Mouse (Mus musculus) ES-E14 (cell line): Measurements from ENCODE around the gene Trpm3. TPM values are rescaled to one million over a fixed set of nuclear protein-coding genes. Genes with fewer than 3 reads are reported as not detected.

Experiments
- DNase-seq: peaks from one replicate; pipeline ENCODE4 v3.0.0-alpha.2; 2013; ENCODE audit warnings: low read depth, low spot score
- H3K27ac ChIP-seq: 2 replicates; pipeline ENCODE4 v1.5.1; 2012; ENCODE audit warnings: low read depth, mild to moderate bottlenecking, low read length, moderate library complexity, mixed read lengths; ENCODE audit not compliant: poor library complexity, insufficient read depth, severe bottlenecking
- H3K36me3 ChIP-seq: 2 replicates; pipeline ENCODE4 v1.6.1; 2012; ENCODE audit warnings: mild to moderate bottlenecking, low read length, moderate library complexity, mixed read lengths; ENCODE audit not compliant: control insufficient read depth, poor library complexity, insufficient read depth, severe bottlenecking
- H3K4me1 ChIP-seq, 2 experiments: fragments of 150-350 bp in 1 of 2; sonication (generic) in 1 of 2; 2 replicates each; pipeline ENCODE4 v1.6.1; 2012; ENCODE audit warnings: low read length in 2 of 2, mild to moderate bottlenecking in 1 of 2, mixed read lengths in 1 of 2; ENCODE audit not compliant: control insufficient read depth in 2 of 2, insufficient read depth in 2 of 2, poor library complexity in 1 of 2
- H3K4me3 ChIP-seq, 2 experiments: fragments of 150-350 bp in 1 of 2; sonication (generic) in 1 of 2; 2 replicates each; pipeline ENCODE4 v1.5.1; 2012; ENCODE audit warnings: low read length in 2 of 2, low read depth in 1 of 2, mild to moderate bottlenecking in 1 of 2, mixed read lengths in 1 of 2; ENCODE audit not compliant: insufficient read depth in 1 of 2, poor library complexity in 1 of 2, severe bottlenecking in 1 of 2
- H3K9ac ChIP-seq: 2 replicates; pipeline ENCODE4 v1.6.1; 2012; ENCODE audit warnings: low read depth, mild to moderate bottlenecking, low read length, mixed read lengths; ENCODE audit not compliant: poor library complexity, insufficient read depth, severe bottlenecking
- H3K9me3 ChIP-seq: fragments of 150-350 bp; sonication (generic); 2 replicates; pipeline ENCODE4 v1.6.1; 2012; ENCODE audit warnings: low read depth, mild to moderate bottlenecking, low read length; ENCODE audit not compliant: control insufficient read depth, insufficient read depth
- CHD2 ChIP-seq: IDR thresholded peaks from 2 replicates; pipeline ENCODE4 v1.6.1; 2014; ENCODE audit warnings: mild to moderate bottlenecking, low read depth, low read length, inconsistent platforms
- HCFC1 ChIP-seq: IDR thresholded peaks from 2 replicates; pipeline ENCODE4 v1.6.1; 2012; ENCODE audit warnings: low read length, inconsistent platforms, borderline replicate concordance; ENCODE audit not compliant: insufficient read depth
- MAFK ChIP-seq: IDR thresholded peaks from 2 replicates; pipeline ENCODE4 v1.6.1; 2014; ENCODE audit warnings: mild to moderate bottlenecking, low read depth, low read length, inconsistent platforms; ENCODE audit not compliant: insufficient read depth
- ZC3H11A ChIP-seq: IDR thresholded peaks from 2 replicates; pipeline ENCODE4 v1.6.1; 2012; ENCODE audit warnings: low read depth, mild to moderate bottlenecking, inconsistent platforms, low read length, borderline replicate concordance
- ZNF384 ChIP-seq: IDR thresholded peaks from 2 replicates; pipeline ENCODE4 v1.6.1; 2012; ENCODE audit warnings: low read depth, low read length, inconsistent platforms
- in situ Hi-C, 2 experiments: fragments of 600-800 bp; cut with MboI; formaldehyde crosslinking; loops; one replicate each; pipeline ENCODE4 v1.15.1; 2025; ENCODE audit warnings: low sequenced_read_pairs in 2 of 2, inconsistent platforms in 1 of 2; ENCODE audit not compliant: unreplicated experiment in 2 of 2
- total RNA-seq: library from RNA; depleted of rRNA; stranded (reverse); fragments of 300-350 nt; gene quantifications from 2 replicates; pipeline ENCODE4 v1.2.3, GENCODE M21; 2012

The Trpm3 gene
- total RNA-seq, 1 experiment = 0.22 TPM

GRCm38 (mm10) chr19:22700871-22701651 lies 562.2 kb downstream of the Trpm3 start:
- Histone ChIP-seq H3K4me3 (no peak overlapping the region), H3K36me3 (no peaks in the 10 kb centered on the region), H3K4me1 (no peaks in the 10 kb centered on the region; a peak in 1 of 4 replicates), H3K9ac (no peak overlapping the region), H3K27ac (no peak overlapping the region), H3K9me3 (no peaks in the 10 kb centered on the region)
- DNase-seq = no peak
- in situ Hi-C loops = no loop called here
- TF ChIP-seq ZNF384 = no peak
- TF ChIP-seq MAFK = no peak
- no peak for TF ChIP-seq ZC3H11A
- TF ChIP-seq HCFC1 = no peak
- no peak for TF ChIP-seq CHD2

- DNase-seq = peak; percentile 7
- no peaks in the 10 kb centered on the region for H3K36me3 ChIP-seq
- H3K4me3 ChIP-seq = no peak overlapping the region
- no peaks in the 10 kb centered on the region; a peak in 1 of 4 replicates for H3K4me1 ChIP-seq
- in situ Hi-C loops = no loop called here
- H3K27ac ChIP-seq = no peak overlapping the region
- TF ChIP-seq CHD2 (no peak), HCFC1 (no peak), ZC3H11A (no peak), ZNF384 (no peak), MAFK (no peak)
- H3K9ac ChIP-seq = no peak overlapping the region
- H3K9me3 ChIP-seq = no peaks in the 10 kb centered on the region
Observed at GRCm38 (mm10) chr19:22703876-22704275, 565.0 kb downstream of the Trpm3 start.

GRCm38 (mm10) chr19:22705414-22705813 lies 566.6 kb downstream of the Trpm3 start:
- no peaks in the 10 kb centered on the region for H3K36me3 ChIP-seq
- DNase-seq = no peak
- no peak overlapping the region for H3K9ac ChIP-seq
- H3K27ac ChIP-seq = no peak overlapping the region
- in situ Hi-C loops = no loop called here
- no peaks in the 10 kb centered on the region; a peak in 1 of 4 replicates for H3K4me1 ChIP-seq
- TF ChIP-seq ZC3H11A = no peak
- peak; percentile 68; the same call in 1 of the 2 replicates for TF ChIP-seq MAFK
- TF ChIP-seq ZNF384 = no peak
- TF ChIP-seq CHD2 = no peak
- TF ChIP-seq HCFC1 = no peak
- no peak overlapping the region for H3K4me3 ChIP-seq
- H3K9me3 ChIP-seq = no peaks in the 10 kb centered on the region

- Histone ChIP-seq H3K36me3 (no peaks in the 10 kb centered on the region), H3K4me3 (no peak overlapping the region), H3K27ac (no peak overlapping the region), H3K9ac (no peak overlapping the region), H3K9me3 (no peaks in the 10 kb centered on the region), H3K4me1 (no peaks in the 10 kb centered on the region)
- TF ChIP-seq ZC3H11A = no peak
- TF ChIP-seq ZNF384 = no peak
- TF ChIP-seq CHD2 = no peak
- no peak for TF ChIP-seq MAFK
- TF ChIP-seq HCFC1 = no peak
- no peak for DNase-seq
- in situ Hi-C loops = no loop called here
Observed at GRCm38 (mm10) chr19:22719027-22719426, 580.2 kb downstream of the Trpm3 start.

GRCm38 (mm10) chr19:22729846-22730245 lies 591.0 kb downstream of the Trpm3 start:
- Histone ChIP-seq H3K4me3 (no peak overlapping the region), H3K9me3 (no peaks in the 10 kb centered on the region), H3K27ac (no peak overlapping the region), H3K9ac (no peak overlapping the region), H3K4me1 (no peaks in the 10 kb centered on the region), H3K36me3 (no peaks in the 10 kb centered on the region)
- in situ Hi-C loops = no loop called here
- DNase-seq = no peak
- TF ChIP-seq HCFC1 (no peak), CHD2 (no peak), ZC3H11A (no peak), ZNF384 (no peak), MAFK (no peak)
